Mouse (Mus musculus) CD4-positive helper T cell, adult 2 months (primary cell): ENCODE results near the gene Nphp4.
"Not testable (repeated sequence)": the region's sequence is repeated elsewhere in the genome, so short reads cannot be mapped to it uniquely, and the experiment has no call there.

Source experiments
- DNase-seq: peaks from one replicate; pipeline ENCODE4 v3.0.0-alpha.2; 2012; ENCODE audit warnings: low read depth, missing footprints, low spot score

Gene Nphp4

DNA sequence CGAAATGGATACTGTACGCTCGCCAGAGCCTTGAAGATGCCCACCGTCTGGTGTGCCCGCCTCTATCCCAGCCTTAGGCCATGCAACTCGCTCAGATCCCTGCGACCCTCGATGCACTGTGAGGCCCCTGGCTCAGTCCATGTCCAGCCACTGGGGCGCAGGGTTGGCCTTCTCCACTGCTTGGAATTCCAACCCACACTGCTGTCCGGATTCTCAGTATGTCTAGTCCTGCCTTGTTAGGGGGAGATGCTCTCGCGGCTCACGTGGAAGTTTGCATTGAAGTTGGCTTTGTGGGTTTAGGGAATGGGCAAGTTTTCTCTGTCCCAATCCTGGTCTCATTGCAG is 1.7 kb downstream of the Nphp4 start:
- DNase-seq, result no peak

DNA sequence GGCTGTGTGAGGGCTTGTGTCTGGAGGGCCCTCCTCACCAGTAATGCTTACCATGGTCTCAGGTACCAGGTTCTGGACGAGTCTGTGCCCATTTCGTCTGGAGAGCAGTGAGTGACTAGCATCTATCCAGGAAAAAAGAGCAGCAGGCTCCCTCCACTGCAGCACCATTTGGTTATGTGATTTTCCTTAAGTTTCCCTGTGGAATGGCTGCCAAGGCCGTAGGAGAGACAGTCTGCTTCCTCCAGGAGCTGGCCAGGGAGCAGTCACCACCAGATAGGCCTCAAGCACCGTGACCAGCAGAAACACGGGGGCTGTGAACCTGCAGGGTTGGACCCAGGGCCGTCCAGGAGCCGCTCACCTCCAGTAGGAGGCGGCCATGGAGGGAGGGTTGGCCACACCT is 3.9 kb downstream of the Nphp4 start:
- DNase-seq, result no peak

DNA sequence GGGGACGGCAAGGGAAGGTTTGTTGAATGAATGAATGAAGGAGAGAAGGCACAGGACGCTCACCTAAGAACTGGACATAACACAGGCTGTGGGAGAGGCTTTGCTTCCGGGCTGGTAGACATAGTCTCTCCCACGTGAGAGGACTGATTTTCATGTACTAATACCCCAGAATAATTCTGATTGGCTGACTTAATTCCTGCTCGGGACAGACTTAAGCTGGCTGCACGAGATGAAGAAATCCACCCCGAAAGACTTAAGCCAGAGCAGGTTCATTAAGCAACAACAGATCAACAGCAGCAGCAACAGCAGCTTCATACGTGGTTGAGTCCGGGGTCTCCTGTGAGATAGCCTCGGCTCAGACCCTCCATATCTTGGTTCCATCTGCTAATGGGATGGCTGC is 11.5 kb downstream of the Nphp4 start:
- DNase-seq, result no peak

DNA sequence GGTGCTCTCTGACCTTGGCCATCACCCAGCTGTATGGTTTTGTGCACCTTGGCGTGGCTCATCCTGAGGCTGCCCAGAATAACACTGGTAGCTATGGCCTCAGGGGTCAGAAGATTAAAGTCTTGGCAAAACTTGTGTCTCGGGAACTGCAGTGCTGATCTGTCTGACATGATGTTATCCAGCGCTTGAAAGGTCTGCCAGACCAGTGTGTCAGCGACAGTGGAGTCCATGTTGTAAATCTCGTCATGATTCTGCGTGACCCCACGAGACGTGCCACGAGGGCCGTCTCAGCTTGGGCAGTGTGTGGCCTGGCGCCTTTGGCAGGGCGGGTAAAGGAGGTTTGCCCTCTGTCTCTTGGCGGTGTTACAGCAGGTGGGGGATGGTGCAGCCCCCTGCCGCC is 13.8 kb downstream of the Nphp4 start:
- no peak for DNase-seq

DNA sequence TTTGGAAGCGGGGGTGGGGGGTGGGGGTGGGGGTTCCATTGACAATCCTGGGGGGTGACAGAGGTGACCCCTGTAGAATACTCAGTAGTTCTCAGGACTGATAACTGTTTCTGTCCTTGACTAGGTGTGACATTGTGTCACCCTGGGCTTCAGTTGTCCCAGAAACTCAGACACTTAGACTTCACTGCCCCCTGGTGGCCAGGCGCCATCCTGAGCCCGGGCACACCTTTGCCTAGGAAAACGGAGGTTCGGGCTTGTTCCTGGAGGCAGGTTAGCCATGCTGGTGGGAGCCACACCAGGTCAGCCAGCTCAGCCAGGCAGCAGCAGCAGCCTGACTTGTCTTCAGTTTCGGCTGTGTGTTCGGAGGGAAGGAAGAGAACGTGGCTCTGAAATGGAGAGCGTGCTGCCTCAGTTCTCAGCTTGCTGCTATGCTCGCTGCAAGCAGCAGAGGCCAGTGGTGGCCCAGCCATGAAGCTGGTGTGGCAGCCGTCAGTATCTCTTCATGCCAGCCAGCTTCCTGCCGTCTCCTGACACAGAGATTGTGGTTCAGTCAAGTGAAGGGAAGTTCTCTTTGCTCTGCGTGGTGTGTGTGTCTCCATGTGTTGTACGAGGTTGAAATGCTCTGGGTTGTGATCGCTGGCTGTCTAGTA is 14.9 kb downstream of the Nphp4 start:
- peak; percentile 81 for DNase-seq

GRCm38 (mm10) chr4:152494360-152494879 is 17.9 kb downstream of the Nphp4 start:
- no peak for DNase-seq

DNA sequence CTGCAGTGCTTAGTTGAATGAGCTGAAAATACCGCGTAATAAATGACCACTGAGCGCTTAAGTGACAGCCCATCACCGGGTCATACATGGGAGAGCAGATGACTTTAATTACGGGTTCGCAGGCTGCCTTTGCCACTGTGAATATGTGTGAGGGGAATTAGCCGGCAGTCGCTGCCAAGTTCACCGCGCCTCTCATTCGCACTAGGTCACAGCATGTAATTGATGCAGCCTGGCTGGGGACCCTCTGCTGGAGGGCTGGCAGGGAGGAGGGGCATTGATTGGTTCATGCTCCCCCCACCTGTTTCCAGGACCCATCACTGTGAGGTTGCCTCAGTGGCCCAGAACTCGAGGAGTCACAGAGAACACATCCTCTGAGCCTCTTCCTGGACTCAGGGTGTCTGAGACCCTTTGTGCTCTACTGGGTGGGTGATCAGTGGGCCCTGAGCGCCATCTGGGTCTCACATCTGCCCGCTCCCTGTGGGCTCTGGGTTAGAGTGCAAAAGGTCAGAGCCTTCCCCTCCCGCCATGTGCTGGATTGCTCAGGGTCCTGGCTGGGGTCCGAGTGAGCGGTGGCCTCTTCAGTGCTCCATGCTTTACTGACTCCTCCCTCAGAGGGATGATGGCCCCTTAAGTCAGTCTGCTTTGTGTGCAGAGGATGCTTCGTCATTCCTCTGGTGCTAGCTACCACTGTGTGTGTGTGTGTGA is 35.9 kb downstream of the Nphp4 start:
- no peak for DNase-seq

DNA sequence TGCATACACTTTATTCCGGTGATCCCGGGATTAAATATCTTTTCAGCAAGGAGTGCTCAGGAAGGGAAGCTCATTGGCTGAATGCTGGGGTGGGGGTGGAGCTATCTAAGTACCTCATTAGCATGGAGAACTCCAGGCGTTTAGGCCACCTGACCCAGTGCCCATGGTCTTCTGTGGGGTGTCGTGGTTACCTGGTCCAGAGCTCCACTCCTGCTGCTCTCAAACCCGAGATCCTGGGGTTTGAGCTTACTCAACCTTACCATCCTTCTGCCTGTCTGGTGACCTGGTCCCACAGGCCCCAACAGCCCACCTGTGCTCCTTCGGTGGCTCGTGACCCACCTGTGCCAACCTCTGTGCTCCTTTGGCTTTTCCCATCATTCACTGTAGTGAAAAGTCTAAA is 38.4 kb downstream of the Nphp4 start:
- DNase-seq, result no peak

DNA sequence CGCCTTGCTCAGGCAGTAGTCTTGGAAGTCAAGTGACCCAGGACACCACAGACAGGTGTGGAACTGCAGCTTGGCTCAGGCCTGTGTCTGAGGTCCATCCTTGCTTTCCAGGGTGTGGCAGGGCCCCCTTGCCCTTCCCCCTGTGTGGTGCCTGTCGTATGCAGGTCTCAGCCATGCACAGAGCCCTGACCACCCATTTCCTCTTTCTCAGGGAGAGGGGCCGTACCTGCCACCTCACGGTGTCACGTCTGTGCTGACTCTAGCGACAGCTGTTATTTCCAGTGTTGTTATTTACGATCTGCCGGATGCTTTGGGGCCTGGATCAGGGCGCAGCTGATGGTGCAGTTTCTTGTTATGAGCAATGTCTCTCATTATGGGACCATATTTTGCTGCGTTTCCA is 42.6 kb downstream of the Nphp4 start:
- DNase-seq, result no peak

GRCm38 (mm10) chr4:152520083-152520482 is 43.6 kb downstream of the Nphp4 start:
- DNase-seq, result peak; percentile 40

GRCm38 (mm10) chr4:152532872-152533271 is 56.4 kb downstream of the Nphp4 start:
- no peak for DNase-seq

GRCm38 (mm10) chr4:152539756-152540155 is 63.2 kb downstream of the Nphp4 start:
- no peak for DNase-seq

- DNase-seq, result no peak
These were observed 64.7 kb downstream of the Nphp4 start for GRCm38 (mm10) chr4:152541172-152541571.

GRCm38 (mm10) chr4:152542447-152542846 is 65.9 kb downstream of the Nphp4 start:
- no peak for DNase-seq

DNA sequence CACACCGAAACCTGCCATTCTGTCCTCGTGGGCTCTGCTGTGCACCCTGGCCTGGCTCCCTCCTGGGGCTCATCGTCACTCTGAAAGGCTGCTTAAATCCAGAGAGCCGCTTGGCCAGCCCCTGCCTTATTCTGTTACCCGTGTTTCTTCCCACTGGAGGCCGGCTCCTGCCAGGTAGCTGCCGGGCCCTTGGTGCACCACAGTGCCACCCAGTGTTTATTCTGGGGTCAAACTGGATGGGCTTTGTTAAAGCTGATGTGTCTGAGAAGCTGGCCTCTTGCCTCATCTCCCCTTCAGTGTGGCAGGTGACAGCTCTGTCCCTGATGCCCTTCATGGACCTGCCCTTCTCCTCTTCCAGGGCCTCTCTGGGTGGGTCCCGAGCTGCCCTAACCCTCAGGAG is 70.0 kb downstream of the Nphp4 start:
- DNase-seq, result no peak

DNA sequence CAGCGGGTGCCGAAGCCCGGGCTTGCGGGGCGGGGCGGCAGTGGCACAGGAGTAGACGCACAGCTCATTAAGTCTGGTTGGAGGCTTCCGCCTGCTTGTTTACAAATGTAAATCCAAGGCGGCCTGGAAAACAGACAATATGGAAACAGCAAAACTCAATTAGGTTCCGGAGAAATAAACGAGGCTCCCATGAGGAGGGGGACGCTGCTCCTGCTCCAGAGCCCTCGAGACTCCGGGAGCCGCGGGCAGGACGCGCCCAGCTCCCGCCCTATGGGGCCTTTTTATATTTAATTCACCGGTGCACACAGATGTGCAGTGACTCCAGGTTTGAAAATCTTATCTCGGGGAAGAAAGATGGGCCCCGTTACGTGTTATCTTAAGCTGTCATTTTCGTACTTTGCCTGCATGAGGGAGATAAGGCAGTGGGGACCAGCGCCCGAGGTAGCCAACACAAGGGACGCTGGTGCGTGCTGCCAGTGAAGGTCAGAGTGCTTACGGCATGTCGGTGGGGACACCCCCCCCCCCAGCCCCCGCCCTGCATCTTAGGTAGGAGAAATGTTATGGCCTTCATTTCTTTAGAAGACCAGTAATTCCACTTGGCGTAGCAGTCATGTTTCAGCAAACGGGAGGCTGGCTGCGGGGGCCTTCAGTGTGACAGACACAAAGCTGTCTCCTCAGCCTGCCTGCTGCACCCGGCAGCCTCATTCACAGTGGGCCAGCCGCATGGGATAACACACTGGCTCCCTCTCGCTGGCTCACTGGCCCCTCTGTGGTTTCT is 71.6 kb downstream of the Nphp4 start:
- no peak for DNase-seq

DNA sequence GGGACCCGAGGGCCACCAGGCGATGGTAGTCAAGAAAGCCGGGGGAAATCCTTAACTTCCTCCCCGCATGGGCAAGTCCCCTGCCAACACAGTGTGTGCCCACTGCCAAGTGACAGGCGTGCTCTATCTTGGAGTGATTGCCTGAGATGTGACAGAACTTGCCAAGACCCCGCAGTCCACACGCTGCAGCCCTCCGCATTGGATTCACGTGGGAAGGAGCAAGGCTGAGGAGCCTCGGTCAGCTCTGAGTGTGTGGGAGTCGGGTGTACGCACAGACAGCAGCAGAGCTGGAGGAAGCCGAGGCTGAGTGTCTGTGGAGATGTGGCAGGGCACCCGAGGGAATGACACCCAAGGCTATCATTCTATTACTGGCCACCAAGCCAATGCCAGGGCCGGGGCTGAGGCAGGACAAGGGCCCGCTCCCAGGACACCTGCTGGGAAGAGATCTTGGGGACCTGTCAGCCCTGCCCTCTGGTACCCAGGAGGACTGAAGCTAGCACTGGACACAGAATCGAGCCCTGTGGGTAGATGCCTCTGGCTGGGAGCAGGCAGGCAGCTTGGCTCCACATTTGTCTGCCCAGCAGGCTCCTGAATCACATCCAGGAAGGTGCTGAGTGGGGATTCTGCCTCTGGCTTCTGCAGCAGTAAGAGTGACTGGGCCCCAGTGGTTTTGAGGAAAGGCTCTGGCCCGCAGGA is 73.1 kb downstream of the Nphp4 start:
- no peak for DNase-seq

DNA sequence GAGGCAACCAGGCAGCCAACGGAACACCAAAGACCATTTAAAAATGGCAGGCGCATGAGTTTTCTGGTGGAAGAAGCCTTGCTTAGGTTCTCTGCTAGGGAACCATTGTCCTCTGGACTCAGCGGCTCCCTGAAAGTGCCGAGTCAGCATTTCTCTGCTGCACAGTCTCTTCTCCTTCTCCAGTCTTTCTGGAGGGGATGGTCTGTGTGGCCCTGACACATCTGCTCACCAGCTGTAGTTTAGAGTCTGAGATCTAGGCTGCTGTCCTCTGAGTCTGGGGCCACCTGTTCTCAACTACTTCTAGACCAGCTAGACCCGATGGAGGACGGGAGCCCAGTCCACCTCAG is 73.7 kb downstream of the Nphp4 start:
- no peak for DNase-seq

GRCm38 (mm10) chr4:152553582-152554285 is 77.2 kb downstream of the Nphp4 start:
- DNase-seq, result no peak

- no peak for DNase-seq
These were observed 77.9 kb downstream of the Nphp4 start for GRCm38 (mm10) chr4:152554421-152554820.

GRCm38 (mm10) chr4:152555806-152556205 is 79.3 kb downstream of the Nphp4 start:
- DNase-seq, result not testable (repeated sequence)
